In the genomic region with DNA sequence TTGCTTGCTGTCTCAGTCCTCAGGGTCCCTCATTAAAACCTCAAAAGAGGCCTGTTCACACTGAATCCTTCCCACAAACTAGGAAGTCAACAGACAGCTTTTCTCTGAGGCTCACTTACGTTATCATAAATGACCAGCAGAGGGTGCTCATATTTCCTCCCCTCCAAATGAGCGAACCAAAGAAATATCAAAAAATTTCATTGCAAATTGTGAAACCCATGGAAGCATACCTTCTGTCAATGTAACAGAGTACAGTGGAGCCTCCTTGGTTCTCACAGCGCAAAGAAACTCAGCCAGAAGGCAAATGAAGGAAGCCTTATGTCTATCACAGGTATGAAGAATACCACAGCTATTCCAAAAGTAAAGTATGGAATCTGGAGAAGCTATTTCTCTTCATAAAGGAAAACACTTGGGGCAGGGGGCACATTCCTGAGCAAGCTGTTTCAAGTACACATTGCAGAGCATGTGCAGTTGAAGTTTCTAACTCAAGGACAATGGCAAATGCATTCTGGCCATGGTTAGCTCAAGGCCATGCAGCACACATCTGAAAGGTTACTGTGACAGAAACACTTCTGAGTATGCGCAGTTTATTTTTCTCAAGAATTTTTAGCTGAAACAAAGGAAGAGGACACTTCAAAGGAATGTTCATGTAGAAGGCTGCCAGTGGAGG, we compare ENCODE assay signal across 7 mouse cellular contexts.
DNase-seq lines count a peak whose midpoint lies in the region; ATAC-seq and TF ChIP-seq lines count a peak whose summit lies in the region.

No protein-coding gene starts in this region.

- no peaks in the 10 kb centered on the region for H3K9me3 ChIP-seq in hindbrain, embryonic 14.5 days (ENCODE audit: control insufficient read depth, low read length)
- H3K9me3 ChIP-seq in hindbrain, embryonic 16.5 days (ENCODE audit: control insufficient read depth, low read length), result no peaks in the 10 kb centered on the region
- no peaks in the 10 kb centered on the region for H3K9me3 ChIP-seq in intestine, postnatal 0 days (ENCODE audit: control insufficient read depth)

- WGBS in hindbrain, embryonic 14.5 days, result 65% methylated on average over 4 of the region's 4 CpGs
- 64% methylated on average over 4 of the region's 4 CpGs for WGBS in hindbrain, embryonic 16.5 days
- 50% methylated on average over 4 of the region's 4 CpGs for whole genome bisulfite sequencing in intestine, postnatal 0 days

- H3K4me2 ChIP-seq in hindbrain, embryonic 14.5 days (replicated peaks), result no peak overlapping the region
- no peak overlapping the region for H3K4me2 ChIP-seq in hindbrain, embryonic 16.5 days (ENCODE audit: low read length)
- no peak overlapping the region for H3K4me2 ChIP-seq in intestine, postnatal 0 days (replicated peaks; ENCODE audit: low read depth)

- peak; percentile 79 for TF ChIP-seq CTCF in intestine, postnatal 0 days (IDR thresholded peaks at IDR 0.05; ENCODE audit: low read depth)

- no peak overlapping the region for H3K27ac ChIP-seq in hindbrain, embryonic 14.5 days
- no peak overlapping the region for H3K27ac ChIP-seq in hindbrain, embryonic 16.5 days (ENCODE audit: low read depth, low read length)
- no peak overlapping the region for H3K27ac ChIP-seq in intestine, postnatal 0 days (ENCODE audit: low read depth, low read length)

- H3K4me3 ChIP-seq in hindbrain, embryonic 14.5 days (replicated peaks; ENCODE audit: low read length), result no peak overlapping the region
- no peak overlapping the region for H3K4me3 ChIP-seq in hindbrain, embryonic 16.5 days (ENCODE audit: low read length)
- H3K4me3 ChIP-seq in intestine, postnatal 0 days (ENCODE audit: low read depth, low read length), result no peak overlapping the region

- H3K36me3 ChIP-seq in hindbrain, embryonic 14.5 days (replicated peaks; ENCODE audit: control insufficient read depth, insufficient read depth), result no peaks in the 10 kb centered on the region
- no peaks in the 10 kb centered on the region for H3K36me3 ChIP-seq in hindbrain, embryonic 16.5 days (ENCODE audit: control insufficient read depth, insufficient read depth, low read length)
- H3K36me3 ChIP-seq in intestine, postnatal 0 days (ENCODE audit: control insufficient read depth, insufficient read depth), result no peaks in the 10 kb centered on the region

- no peaks in the 10 kb centered on the region for H3K4me1 ChIP-seq in hindbrain, embryonic 14.5 days (replicated peaks; ENCODE audit: control insufficient read depth, insufficient read depth, low read length)
- H3K4me1 ChIP-seq in hindbrain, embryonic 16.5 days (ENCODE audit: control insufficient read depth, insufficient read depth, low read depth, low read length), result no peaks in the 10 kb centered on the region
- no peaks in the 10 kb centered on the region for H3K4me1 ChIP-seq in intestine, postnatal 0 days (replicated peaks; ENCODE audit: control insufficient read depth, insufficient read depth, low read length)

- peak; percentile 52 for DNase-seq in hindbrain, embryonic 14.5 days (ENCODE audit: low spot score)
- DNase-seq in A20 (ENCODE audit: low read depth, low spot score) (peak; percentile 43), MEL-GATA-1-ER (ENCODE audit: extremely low read depth, low read depth) (peak; percentile 6)
- DNase-seq in right cerebral cortex, postnatal 10 days (ENCODE audit: low spot score in 2 of 2), result peak; percentile 48 to 50
- DNase-seq in urinary bladder, postnatal 25 days (ENCODE audit: low spot score), result no peak

- no peak overlapping the region for H3K9ac ChIP-seq in hindbrain, embryonic 14.5 days
- H3K9ac ChIP-seq in hindbrain, embryonic 16.5 days (ENCODE audit: low read depth, low read length), result no peak overlapping the region
- no peak overlapping the region for H3K9ac ChIP-seq in intestine, postnatal 0 days (ENCODE audit: low read depth, low read length)

- ATAC-seq in hindbrain, embryonic 14.5 days (ENCODE audit: low FRiP score), result no peak
- ATAC-seq in hindbrain, embryonic 16.5 days, result no peak
- ATAC-seq in intestine, postnatal 0 days, result no peak

- no peaks in the 10 kb centered on the region for H3K27me3 ChIP-seq in hindbrain, embryonic 14.5 days (ENCODE audit: control insufficient read depth, insufficient read depth, low read length)
- H3K27me3 ChIP-seq in hindbrain, embryonic 16.5 days (replicated peaks; ENCODE audit: control insufficient read depth, insufficient read depth, low read length), result no peaks in the 10 kb centered on the region
- no peaks in the 10 kb centered on the region for H3K27me3 ChIP-seq in intestine, postnatal 0 days (replicated peaks; ENCODE audit: control insufficient read depth, insufficient read depth, low read length)
